Mouse (Mus musculus): Measurements from ENCODE around the gene Ddx60. TPM values are rescaled to one million over a fixed set of nuclear protein-coding genes. Genes with fewer than 3 reads are reported as not detected.
"Not testable (repeated sequence)": the region's sequence is repeated elsewhere in the genome, so short reads cannot be mapped to it uniquely, and the experiment has no call there.

The Ddx60 gene
- total RNA-seq, 2 experiments from 2014 or later: 0.44 to 1.2 TPM

- Histone ChIP-seq H3K4me3 (no peak overlapping the region), H3K27ac (no peak overlapping the region)
- DNase-seq (ENCODE audit: extremely low spot score in 1 of 2, low spot score in 2 of 2): no peak
- intact Hi-C loops (cut with DNase I): no loop called here
- TF ChIP-seq CTCF (IDR thresholded peaks at IDR 0.05): no peak
Observed at GRCm38 (mm10) chr8:61919145-61919788, 8.6 kb upstream of the Ddx60 start.

GRCm38 (mm10) chr8:61920389-61920788 lies 7.5 kb upstream of the Ddx60 start:
- Histone ChIP-seq H3K27ac (no peak overlapping the region), H3K4me3 (no peak overlapping the region)
- no peak for TF ChIP-seq CTCF (IDR thresholded peaks at IDR 0.05)
- no peak for DNase-seq (ENCODE audit: extremely low spot score in 1 of 2, low spot score in 2 of 2)
- intact Hi-C loops (cut with DNase I): no loop called here

GRCm38 (mm10) chr8:61921454-61922054 lies 6.3 kb upstream of the Ddx60 start:
- Histone ChIP-seq H3K27ac (no peak overlapping the region), H3K4me3 (no peak overlapping the region)
- no peak for TF ChIP-seq CTCF (IDR thresholded peaks at IDR 0.05)
- DNase-seq (ENCODE audit: extremely low spot score in 1 of 2, low spot score in 2 of 2): no peak
- intact Hi-C loops (cut with DNase I): no loop called here

- TF ChIP-seq CTCF (IDR thresholded peaks at IDR 0.05): no peak
- H3K27ac ChIP-seq: no peak overlapping the region
- intact Hi-C loops (cut with DNase I): no loop called here
- H3K4me3 ChIP-seq: no peak overlapping the region
- DNase-seq (ENCODE audit: extremely low spot score in 1 of 2, low spot score in 2 of 2): no peak
Observed at GRCm38 (mm10) chr8:61924518-61924917, 3.4 kb upstream of the Ddx60 start.

GRCm38 (mm10) chr8:61933243-61933642 lies 5.4 kb downstream of the Ddx60 start:
- intact Hi-C loops (cut with DNase I): no loop called here
- no peak for TF ChIP-seq CTCF (IDR thresholded peaks at IDR 0.05)
- no peak overlapping the region for H3K27ac ChIP-seq

GRCm38 (mm10) chr8:61937576-61937975 lies 9.7 kb downstream of the Ddx60 start:
- intact Hi-C loops (cut with DNase I): no loop called here
- no peak for TF ChIP-seq CTCF (IDR thresholded peaks at IDR 0.05)
- no peak overlapping the region for H3K4me3 ChIP-seq

More at GRCm38 (mm10) chr8:61933243-61933642, 5.4 kb downstream of the Ddx60 start:
- H3K4me3 ChIP-seq: no peak overlapping the region
- no peak for DNase-seq (ENCODE audit: extremely low spot score in 1 of 2, low spot score in 2 of 2)

GRCm38 (mm10) chr8:61964591-61965375 lies 36.9 kb downstream of the Ddx60 start:
- H3K4me3 ChIP-seq; intact Hi-C loops (cut with DNase I); H3K27ac ChIP-seq; DNase-seq (ENCODE audit: extremely low spot score in 1 of 2, low spot score in 2 of 2): not testable (repeated sequence)

More at GRCm38 (mm10) chr8:61937576-61937975, 9.7 kb downstream of the Ddx60 start:
- H3K27ac ChIP-seq: no peak overlapping the region
- DNase-seq (ENCODE audit: extremely low spot score in 1 of 2, low spot score in 2 of 2): no peak

- DNase-seq (ENCODE audit: extremely low spot score in 1 of 2, low spot score in 2 of 2): no peak
- TF ChIP-seq CTCF (IDR thresholded peaks at IDR 0.05): no peak
- intact Hi-C loops (cut with DNase I): no loop called here
- H3K4me3 ChIP-seq: no peak overlapping the region
- H3K27ac ChIP-seq: no peak overlapping the region
Observed at GRCm38 (mm10) chr8:61969581-61969980, 41.7 kb downstream of the Ddx60 start.

- no peak overlapping the region for H3K27ac ChIP-seq
- H3K4me3 ChIP-seq: no peak overlapping the region
- intact Hi-C loops (cut with DNase I): no loop called here
- DNase-seq (ENCODE audit: extremely low spot score in 1 of 2, low spot score in 2 of 2): no peak
- TF ChIP-seq CTCF (IDR thresholded peaks at IDR 0.05): no peak
Observed at GRCm38 (mm10) chr8:61984941-61985340, 57.1 kb downstream of the Ddx60 start.

GRCm38 (mm10) chr8:61985703-61986475 lies 58.0 kb downstream of the Ddx60 start:
- H3K27ac ChIP-seq: no peak overlapping the region
- no peak for TF ChIP-seq CTCF (IDR thresholded peaks at IDR 0.05)
- no peak overlapping the region for H3K4me3 ChIP-seq
- no peak for DNase-seq (ENCODE audit: extremely low spot score in 1 of 2, low spot score in 2 of 2)
- intact Hi-C loops (cut with DNase I): no loop called here

- H3K27ac ChIP-seq: no peak overlapping the region
- no peak for DNase-seq (ENCODE audit: extremely low spot score in 1 of 2, low spot score in 2 of 2)
- TF ChIP-seq CTCF (IDR thresholded peaks at IDR 0.05): no peak
- intact Hi-C loops (cut with DNase I): no loop called here
- H3K4me3 ChIP-seq: no peak overlapping the region
Observed at GRCm38 (mm10) chr8:61989464-61989863, 61.6 kb downstream of the Ddx60 start.

- TF ChIP-seq CTCF (IDR thresholded peaks at IDR 0.05): no peak
- Histone ChIP-seq H3K4me3 (no peak overlapping the region), H3K27ac (no peak overlapping the region)
- DNase-seq (ENCODE audit: extremely low spot score in 1 of 2, low spot score in 2 of 2): no peak
- intact Hi-C loops (cut with DNase I): no loop called here
Observed at GRCm38 (mm10) chr8:61992796-61993195, 64.9 kb downstream of the Ddx60 start.

Measured in left cerebral cortex, adult 2 months (tissue).